Mouse (Mus musculus) liver, adult 2 months (tissue): ENCODE data around the gene Tagap. TPM values are rescaled to one million over a fixed set of nuclear protein-coding genes. Genes with fewer than 3 reads are reported as not detected.
"Not testable (repeated sequence)": the region's sequence is repeated elsewhere in the genome, so short reads cannot be mapped to it uniquely, and the experiment has no call there.

Experiments
- DNase-seq: peaks from one replicate; pipeline ENCODE4 v3.0.0-alpha.2; 2011; ENCODE audit warnings: low read depth, low spot score; ENCODE audit errors: extremely low read depth
- H3K27ac ChIP-seq: fragments of 200-500 bp; replicated peaks from 2 replicates; pipeline ENCODE4 v1.5.1; 2012; ENCODE audit warnings: low read depth, mild to moderate bottlenecking, control low read depth, inconsistent platforms, low read length; ENCODE audit not compliant: insufficient read depth
- H3K27me3 ChIP-seq: fragments of 200-500 bp; 2 replicates; pipeline ENCODE4 v1.6.1; 2012; ENCODE audit warnings: mild to moderate bottlenecking, moderate library complexity, low read length, inconsistent platforms; ENCODE audit not compliant: control insufficient read depth, insufficient read depth
- H3K36me3 ChIP-seq: fragments of 200-500 bp; 2 replicates; pipeline ENCODE4 v1.6.1; 2012; ENCODE audit warnings: low read length, inconsistent platforms; ENCODE audit not compliant: control insufficient read depth, insufficient read depth
- H3K4me1 ChIP-seq: fragments of 200-500 bp; 2 replicates; pipeline ENCODE4 v1.6.1; 2011; ENCODE audit warnings: low read length; ENCODE audit not compliant: control insufficient read depth, insufficient read depth
- H3K4me3 ChIP-seq: fragments of 200-500 bp; 2 replicates; pipeline ENCODE4 v1.5.1; 2011; ENCODE audit warnings: low read depth, mild to moderate bottlenecking, control low read depth, low read length, moderate library complexity; ENCODE audit not compliant: insufficient read depth
- H3K79me2 ChIP-seq: fragments of 200-500 bp; 2 replicates; pipeline ENCODE4 v1.6.1; 2012; ENCODE audit warnings: inconsistent platforms, mild to moderate bottlenecking, low read length, moderate library complexity; ENCODE audit not compliant: control insufficient read depth, insufficient read depth
- H3K9ac ChIP-seq: fragments of 200-500 bp; 2 replicates; pipeline ENCODE4 v1.6.1; 2012; ENCODE audit warnings: low read depth, mild to moderate bottlenecking, control low read depth, inconsistent platforms, low read length
- CTCF ChIP-seq: fragments of 200-500 bp; IDR thresholded peaks from 2 replicates; pipeline ENCODE4 v1.5.1; 2011; ENCODE audit warnings: low read depth, low read length, control low read depth
- POLR2A ChIP-seq: fragments of 200-500 bp; IDR thresholded peaks from 2 replicates; pipeline ENCODE4 v1.6.1; 2011; ENCODE audit warnings: low read length, control low read depth; ENCODE audit not compliant: insufficient read depth; ENCODE audit errors: extremely low read depth
- WGBS: fragments of 180-500 bp; shearing (Covaris S2); methylation state at CpG from one replicate; pipeline ENCODE4 v1.1.7; 2018; 5-methylcytosine and 5-hydroxymethylcytosine counted together
- polyA plus RNA-seq: library from polyadenylated mRNA; depleted of rRNA; stranded (reverse); fragments of >200 nt; gene quantifications from 2 replicates; pipeline ENCODE4 v1.2.3, GENCODE M21; 2012
- total RNA-seq: library from RNA; depleted of rRNA; stranded (reverse); fragments of >200 nt; gene quantifications from 2 replicates; pipeline ENCODE4 v1.2.3, GENCODE M21; 2014

Gene Tagap
- total and polyA plus RNA-seq, 2 experiments, result 0.28 to 0.51 TPM

DNA sequence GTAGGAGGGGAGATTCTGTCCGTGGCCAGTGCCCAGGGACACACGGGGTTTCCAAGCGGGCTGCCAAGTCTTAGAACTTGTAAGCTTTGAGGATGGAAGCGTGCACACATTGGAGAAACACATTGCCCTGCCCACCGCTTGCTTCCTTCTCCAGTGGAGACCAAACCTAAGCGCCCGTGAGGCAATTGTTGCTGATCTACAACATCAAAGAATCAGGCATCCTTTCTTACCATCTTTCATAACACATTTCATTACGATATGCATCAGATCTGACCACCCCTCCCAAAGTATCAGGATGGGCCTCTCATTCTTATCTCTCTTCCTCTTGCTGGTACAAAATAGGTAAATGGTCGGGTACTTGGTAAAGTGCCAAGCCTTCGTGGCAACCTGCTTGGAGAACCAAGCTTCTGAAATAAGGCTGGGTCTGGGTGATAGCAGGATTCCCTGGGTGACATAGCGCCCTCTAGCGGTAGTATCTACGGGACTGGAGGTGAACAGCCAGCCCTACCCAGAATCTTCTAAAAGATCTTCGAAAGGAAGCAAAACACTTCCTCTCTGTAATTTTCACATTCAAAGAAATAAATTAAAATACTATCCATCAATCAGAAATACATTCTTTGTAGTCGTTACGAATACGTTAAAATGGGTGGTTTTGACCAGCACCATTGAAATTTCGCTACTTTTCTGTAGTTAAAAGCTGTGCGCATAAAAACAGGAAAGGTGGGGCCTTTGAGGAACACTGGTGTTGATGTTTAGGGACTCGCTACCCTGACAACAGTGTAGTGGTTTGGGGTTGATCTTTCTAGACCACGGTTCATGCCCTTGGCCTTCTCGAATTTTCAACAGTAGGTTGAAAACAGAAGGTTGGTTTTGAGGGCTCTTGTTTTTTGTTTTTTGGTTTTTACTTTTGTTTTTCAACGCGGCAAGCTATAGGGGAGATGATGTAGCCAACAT lies 2.1 kb downstream of the Tagap start:
- WGBS, result 62% methylated on average over 24 of the region's 24 CpGs
- TF ChIP-seq CTCF (peak; percentile 84), POLR2A (no peak)
- no peak overlapping the region for H3K27ac ChIP-seq
- H3K27me3 ChIP-seq, result no peaks in the 10 kb centered on the region
- no peak overlapping the region for H3K9ac ChIP-seq
- DNase-seq, result peak; percentile 49
- no peaks in the 10 kb centered on the region for H3K36me3 ChIP-seq
- no peaks in the 10 kb centered on the region for H3K4me1 ChIP-seq
- H3K4me3 ChIP-seq, result no peak overlapping the region
- no peaks in the 10 kb centered on the region for H3K79me2 ChIP-seq

DNA sequence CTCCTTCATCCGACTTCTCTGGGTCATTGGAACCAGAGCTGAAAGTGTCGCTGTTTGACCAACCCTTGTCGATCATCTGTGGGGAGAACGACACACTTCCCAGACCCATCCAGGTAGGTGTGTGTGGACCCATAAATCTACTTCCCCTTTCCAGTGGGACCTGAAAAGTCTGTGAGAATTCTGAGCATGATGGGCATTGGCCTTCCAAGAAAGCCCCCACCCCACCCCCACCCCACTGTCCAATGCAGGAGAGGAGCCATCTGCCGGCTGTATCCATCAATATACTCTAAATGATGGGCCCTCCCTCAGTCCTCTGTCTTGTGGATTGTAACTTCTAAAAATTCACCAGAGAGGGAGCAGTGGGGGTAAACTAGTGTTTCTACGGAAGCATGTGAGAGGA lies 2.9 kb downstream of the Tagap start:
- DNase-seq, result no peak
- no peaks in the 10 kb centered on the region for H3K36me3 ChIP-seq
- WGBS, result 77% methylated on average over 6 of the region's 6 CpGs
- no peaks in the 10 kb centered on the region for H3K4me1 ChIP-seq
- no peaks in the 10 kb centered on the region for H3K27me3 ChIP-seq
- no peak for TF ChIP-seq CTCF
- TF ChIP-seq POLR2A, result no peak
- H3K9ac ChIP-seq, result no peak overlapping the region
- no peak overlapping the region for H3K27ac ChIP-seq
- H3K79me2 ChIP-seq, result no peaks in the 10 kb centered on the region
- no peak overlapping the region for H3K4me3 ChIP-seq

DNA sequence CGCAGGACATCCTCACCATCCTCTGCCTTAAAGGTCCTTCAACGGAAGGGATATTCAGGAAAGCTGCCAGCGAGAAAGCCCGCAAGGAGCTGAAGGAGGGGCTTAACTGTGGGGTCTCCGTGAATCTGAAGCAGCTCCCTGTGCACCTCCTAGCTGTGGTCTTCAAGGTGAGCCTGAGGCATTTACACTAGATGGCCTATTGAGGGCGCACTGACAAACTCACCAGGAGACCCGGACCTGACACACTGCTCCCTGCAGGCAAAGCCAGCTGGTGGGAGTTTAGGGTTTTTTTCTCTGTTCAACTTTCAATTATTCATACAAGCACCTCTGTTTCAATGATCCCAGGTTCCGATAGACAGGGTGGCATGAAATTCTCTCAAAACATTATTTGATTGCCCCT lies 3.5 kb downstream of the Tagap start:
- 33% methylated on average over 8 of the region's 8 CpGs for WGBS
- Histone ChIP-seq H3K27me3 (no peaks in the 10 kb centered on the region), H3K4me3 (no peak overlapping the region), H3K4me1 (no peaks in the 10 kb centered on the region), H3K79me2 (no peaks in the 10 kb centered on the region), H3K9ac (no peak overlapping the region), H3K27ac (no peak overlapping the region), H3K36me3 (no peaks in the 10 kb centered on the region)
- DNase-seq, result no peak
- TF ChIP-seq POLR2A, result no peak
- peak; percentile 48 for TF ChIP-seq CTCF

DNA sequence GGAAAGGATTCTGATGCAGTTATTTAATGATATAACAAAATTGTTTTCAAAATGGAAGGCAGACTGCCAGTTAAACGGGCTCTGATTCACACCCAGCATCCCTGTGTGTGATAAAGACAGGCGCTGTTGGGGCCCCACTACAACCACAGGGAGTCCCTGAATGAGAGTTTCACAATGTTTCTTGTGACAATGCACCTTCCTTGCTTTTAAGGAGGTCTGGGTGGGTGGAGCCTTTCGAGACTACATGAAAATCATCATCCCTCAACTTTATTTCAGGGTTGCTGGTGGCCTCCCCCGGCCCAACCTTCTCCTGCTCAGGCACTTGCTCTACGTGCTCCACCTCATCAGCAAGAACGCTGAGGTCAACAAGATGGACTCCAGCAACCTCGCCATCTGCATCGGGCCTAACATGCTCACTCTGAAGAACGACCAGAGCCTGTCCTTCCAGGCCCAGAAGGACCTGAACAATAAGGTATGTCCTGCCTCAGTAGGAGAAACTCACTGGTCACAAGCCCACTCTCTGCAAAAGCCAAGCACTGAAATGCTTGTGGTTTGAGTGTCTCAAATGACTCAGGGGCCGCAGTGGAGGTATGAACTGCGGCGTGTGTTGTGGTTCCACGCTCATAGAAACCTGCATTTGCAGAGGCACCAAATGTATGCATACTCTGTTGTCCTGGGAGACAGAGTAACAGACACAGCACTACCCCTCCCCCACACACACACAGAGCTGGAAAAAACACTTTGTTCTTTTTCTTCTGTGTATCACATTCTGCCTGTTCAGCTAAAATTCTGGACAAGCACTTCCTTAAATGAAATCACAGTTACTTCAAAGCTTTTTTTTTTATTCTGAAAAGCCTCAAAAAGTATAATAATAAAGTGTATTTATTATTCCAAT lies 5.5 kb downstream of the Tagap start:
- no peak for TF ChIP-seq POLR2A
- no peak for TF ChIP-seq CTCF
- no peak overlapping the region for H3K4me3 ChIP-seq
- 82% methylated on average over 13 of the region's 13 CpGs for WGBS
- H3K79me2 ChIP-seq, result no peaks in the 10 kb centered on the region
- no peak overlapping the region for H3K9ac ChIP-seq
- H3K36me3 ChIP-seq, result no peaks in the 10 kb centered on the region
- H3K4me1 ChIP-seq, result no peaks in the 10 kb centered on the region
- no peaks in the 10 kb centered on the region for H3K27me3 ChIP-seq
- no peak overlapping the region for H3K27ac ChIP-seq
- DNase-seq, result no peak

DNA sequence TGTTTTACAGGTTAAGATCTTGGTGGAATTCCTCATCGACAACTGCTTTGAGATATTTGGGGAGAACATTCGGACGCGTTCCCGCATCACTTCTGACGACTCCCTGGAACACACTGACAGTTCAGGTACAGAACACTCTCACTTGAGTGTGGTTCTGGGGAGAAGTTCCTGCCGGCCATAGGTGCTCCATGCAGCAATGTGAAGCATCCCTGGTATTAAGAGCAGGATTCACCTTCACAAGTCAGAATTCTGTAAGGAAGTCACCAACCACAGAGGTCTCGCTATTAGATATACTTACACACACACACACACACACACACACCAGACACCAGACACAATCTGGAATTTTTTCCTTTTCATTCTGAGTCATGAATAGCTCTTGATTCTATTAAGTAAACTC lies 6.3 kb downstream of the Tagap start:
- not testable (repeated sequence) for H3K36me3 ChIP-seq, H3K27me3 ChIP-seq, H3K27ac ChIP-seq, H3K4me1 ChIP-seq, H3K4me3 ChIP-seq, H3K9ac ChIP-seq, DNase-seq, H3K79me2 ChIP-seq
- WGBS, result 86% methylated on average over 7 of the region's 8 CpGs

DNA sequence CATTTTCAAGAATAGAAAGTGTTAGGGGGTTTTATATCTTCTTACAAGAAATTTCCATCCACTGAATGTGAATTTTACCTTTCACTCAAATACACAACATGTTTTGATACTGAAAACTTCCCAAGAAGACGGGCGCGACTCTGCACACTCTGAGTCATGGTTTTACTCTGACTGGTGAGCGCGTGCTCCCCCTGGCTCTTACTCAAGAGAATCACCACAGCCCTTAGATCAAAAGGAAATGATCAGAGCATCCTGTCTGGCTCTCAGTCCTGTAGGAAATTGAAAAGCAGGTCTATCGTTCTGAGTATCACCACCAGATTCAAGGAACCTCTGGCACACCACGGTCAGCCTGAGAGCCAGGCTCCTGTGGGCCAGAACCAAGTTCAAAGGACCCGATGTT lies 13.8 kb downstream of the Tagap start:
- Histone ChIP-seq H3K36me3 (no peaks in the 10 kb centered on the region), H3K27ac (no peak overlapping the region), H3K79me2 (no peaks in the 10 kb centered on the region; the same call in 1 of the 2 replicates), H3K27me3 (no peaks in the 10 kb centered on the region), H3K9ac (no peak overlapping the region), H3K4me1 (no peaks in the 10 kb centered on the region), H3K4me3 (no peak overlapping the region)
- no peak for DNase-seq
- TF ChIP-seq POLR2A (no peak), CTCF (peak; percentile 31; the same call in 1 of the 2 replicates)
- 67% methylated on average over 8 of the region's 8 CpGs for WGBS
